Mouse (Mus musculus) frontal cortex, adult (tissue): ENCODE measurements at regions not wholly inside any gene's neighbourhood (a gene's known extent, or its start where the extent isn't known, plus 50 kb on each side); places are given as distances from the start of the nearest gene placed in this dataset.
"Not testable (repeated sequence)": the region's sequence is repeated elsewhere in the genome, so short reads cannot be mapped to it uniquely, and the experiment has no call there.

Experiments used
- ATAC-seq: cut with Nextera tagmentation; 2 replicates; pipeline ENCODE4 v1.9.2; 2017; ENCODE audit warnings: mild to moderate bottlenecking, moderate library complexity, mixed read lengths; ENCODE audit not compliant: low TSS enrichment

DNA sequence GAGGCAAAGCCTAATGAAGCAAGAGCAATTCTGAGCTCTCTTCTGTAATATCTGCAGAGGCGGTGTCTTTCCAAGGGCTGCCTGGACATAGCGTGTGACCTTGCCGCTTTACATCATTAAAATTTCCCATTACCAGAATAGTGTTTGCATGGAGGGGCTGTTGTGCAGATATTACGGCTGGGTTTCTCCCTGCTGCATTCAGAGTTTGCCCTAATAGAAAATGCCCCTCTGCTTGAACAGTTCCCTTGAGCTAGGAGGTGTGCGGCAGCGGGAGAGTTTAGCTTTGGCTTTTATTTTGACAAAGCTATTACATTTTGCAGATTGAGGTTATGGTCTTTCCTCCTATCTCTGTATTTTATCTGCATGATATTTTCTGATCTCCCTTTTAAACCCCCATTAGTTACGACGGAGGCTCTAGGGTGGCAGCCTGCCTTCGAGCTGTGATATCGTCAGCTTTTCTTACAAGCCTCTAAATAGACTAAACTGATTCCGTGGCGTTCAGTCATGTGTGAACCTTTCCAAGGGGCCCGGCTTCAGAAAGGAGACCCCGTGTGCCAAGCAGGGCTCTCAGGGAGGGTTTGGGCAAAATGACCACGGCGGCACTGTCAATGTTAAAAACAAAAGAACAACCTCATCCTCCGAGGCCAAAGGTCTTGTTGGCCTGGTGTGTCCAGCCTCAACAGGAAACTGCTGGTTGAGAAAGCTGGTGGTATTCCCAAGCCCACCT, 182.2 kb upstream of the Pmfbp1 start:
- ATAC-seq: no peak

DNA sequence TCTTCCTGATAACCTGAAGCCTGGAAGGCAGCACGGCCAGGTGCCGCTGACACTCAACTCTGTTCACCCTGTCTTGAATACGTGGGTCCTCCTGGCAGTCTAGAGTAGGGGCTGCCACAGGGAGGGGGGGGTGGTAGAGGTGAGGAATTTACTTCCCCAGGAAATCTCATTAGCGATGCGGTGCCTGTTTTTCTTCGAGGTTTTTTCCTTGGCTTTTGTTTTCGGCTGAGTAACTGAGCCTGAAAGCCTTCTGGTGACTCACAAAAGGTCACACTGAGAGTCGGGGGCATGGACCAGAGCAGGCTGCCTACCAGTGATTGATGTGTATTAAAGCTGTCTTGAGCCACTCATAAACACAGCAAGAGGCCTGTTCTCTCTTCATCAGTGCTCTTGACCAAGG, 181.1 kb upstream of the Pmfbp1 start:
- no peak for ATAC-seq

DNA sequence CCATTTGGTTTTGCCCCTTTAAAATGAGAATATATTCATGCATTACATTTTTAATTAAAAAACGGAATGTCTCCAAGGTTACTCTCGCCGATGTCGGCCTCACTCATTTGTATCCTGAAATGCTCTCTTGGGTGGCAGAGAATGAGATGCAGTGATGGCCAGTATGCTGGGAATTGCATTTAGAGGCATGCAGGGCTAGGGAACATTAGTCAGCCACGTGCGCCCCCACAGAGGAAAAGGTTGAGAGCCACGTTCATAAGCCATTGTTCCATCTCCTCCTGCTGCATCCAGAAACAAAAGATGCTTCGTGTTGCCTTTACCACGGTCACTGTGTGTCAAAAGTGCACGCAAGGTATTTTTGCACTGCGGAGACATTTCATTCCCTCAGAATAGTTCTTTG, 172.9 kb upstream of the Pmfbp1 start:
- no peak for ATAC-seq

DNA sequence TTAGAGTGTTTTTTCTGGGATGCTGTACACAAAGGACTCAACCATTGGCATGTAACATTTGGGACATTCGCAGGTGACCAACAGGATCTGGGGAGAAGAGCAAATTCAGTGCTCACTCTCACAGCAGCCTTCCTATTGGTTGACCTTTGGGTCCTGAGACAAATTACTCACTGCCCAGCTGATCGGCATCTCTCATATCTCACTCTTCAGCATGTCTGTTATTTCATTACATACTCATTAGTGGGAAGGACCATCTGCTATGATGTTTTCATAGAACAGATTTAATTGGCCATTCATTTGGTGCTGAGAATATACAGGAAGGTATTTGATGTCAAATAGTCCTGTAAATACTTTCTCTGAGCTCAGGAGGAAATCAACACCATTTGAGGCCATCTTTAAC, 170.5 kb upstream of the Pmfbp1 start:
- no peak for ATAC-seq

DNA sequence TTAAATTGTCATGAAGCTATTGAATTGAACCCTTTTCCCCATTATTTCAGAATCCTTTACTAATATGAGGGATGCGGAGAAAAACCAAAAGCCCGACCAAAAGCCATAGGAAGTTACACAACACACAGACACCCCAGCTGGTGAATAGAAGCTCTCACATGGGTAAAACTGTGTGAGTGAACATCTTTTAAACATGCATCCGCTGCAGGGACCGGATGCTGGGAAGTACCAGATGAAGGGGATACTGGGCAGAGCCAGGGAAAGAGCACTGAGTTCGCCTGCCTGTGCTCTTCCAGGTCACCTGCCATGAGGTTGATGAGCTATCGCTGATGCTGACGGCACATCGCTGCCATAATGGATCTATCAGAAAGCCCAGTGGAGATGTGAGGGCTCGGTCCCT, 169.6 kb upstream of the Pmfbp1 start:
- ATAC-seq: no peak

DNA sequence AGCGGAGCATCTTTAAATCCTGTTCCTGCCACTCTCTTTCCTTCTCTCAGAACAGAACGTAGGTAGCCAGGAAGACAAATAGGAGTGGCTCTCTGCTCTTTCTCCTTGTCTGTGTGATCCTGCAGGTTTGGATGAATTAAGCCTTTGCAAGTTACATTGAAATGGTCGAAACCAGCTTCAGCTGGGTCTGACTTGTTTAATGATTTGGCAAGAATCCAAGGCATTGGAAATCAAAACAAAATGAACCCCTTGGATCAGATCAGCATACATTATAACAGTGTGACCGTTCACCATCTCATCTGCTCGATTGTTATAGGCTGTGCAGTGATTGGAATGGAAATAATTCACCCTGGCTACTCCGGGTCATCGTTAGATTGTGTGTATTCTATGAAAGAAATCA, 157.6 kb upstream of the Pmfbp1 start:
- no peak for ATAC-seq

DNA sequence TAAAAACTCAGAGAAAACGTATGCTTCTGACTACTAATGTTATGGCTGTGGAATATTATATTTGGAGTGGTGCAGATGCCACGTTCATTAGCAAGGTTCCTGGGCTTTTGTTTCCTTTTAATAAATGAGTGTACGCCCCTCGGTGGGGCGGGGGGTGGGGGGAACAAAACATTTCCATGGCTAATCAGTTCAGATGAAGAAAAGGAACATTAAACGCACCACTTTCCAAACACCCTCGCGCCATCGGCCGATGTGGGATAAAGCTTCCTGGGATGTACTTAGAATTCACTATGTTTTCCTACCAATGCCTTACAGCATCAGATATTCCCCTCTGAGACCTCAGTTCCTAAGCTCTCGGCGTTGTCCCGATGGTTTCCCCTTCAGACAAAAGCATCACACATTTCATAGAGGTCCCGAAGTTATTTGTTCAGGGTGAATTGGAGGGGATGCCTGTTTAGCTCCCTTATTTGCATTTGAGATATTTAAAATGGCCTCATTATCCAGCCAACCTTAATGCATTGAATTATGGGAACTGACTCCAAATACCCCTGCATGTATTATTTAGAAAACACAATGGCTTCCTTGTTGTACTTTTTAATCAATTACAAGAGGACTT, 155.5 kb upstream of the Pmfbp1 start:
- ATAC-seq: no peak

DNA sequence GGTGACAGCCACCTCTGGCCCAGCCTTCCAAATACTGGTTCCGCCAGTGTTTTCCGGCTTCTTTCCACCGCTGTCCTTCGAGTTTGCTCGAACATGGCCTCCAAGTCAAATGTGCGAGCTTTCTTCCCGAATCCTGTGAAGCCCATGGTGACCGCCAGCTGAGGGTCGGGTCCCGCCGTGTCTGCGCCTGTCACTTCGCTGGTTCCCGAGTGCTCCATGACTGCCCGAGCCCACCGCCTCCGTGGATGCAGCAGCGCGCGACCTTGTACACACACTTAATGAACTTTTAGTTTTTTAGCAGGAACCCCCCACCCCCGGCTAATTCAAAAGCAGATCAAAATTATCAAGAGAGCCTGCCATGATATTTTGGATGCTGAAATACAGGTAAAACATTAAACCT, 153.2 kb upstream of the Pmfbp1 start:
- not testable (repeated sequence) for ATAC-seq

DNA sequence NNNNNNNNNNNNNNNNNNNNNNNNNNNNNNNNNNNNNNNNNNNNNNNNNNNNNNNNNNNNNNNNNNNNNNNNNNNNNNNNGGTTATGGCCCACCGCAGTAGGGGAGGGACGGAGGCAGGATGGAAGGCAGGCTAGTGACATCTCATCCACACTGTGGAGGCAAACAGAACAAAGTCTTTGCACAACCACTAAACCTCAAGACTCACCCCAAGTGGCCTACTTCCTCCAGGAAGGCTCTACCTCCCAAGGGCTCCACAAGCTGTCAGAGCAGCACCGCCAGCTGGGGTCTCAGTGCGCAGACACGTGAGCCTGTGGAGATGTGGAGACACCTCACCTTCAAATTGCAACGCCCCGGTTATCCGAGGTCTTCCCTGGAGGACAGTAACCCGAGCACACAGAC, 138.7 kb upstream of the Pmfbp1 start:
- ATAC-seq: no peak

DNA sequence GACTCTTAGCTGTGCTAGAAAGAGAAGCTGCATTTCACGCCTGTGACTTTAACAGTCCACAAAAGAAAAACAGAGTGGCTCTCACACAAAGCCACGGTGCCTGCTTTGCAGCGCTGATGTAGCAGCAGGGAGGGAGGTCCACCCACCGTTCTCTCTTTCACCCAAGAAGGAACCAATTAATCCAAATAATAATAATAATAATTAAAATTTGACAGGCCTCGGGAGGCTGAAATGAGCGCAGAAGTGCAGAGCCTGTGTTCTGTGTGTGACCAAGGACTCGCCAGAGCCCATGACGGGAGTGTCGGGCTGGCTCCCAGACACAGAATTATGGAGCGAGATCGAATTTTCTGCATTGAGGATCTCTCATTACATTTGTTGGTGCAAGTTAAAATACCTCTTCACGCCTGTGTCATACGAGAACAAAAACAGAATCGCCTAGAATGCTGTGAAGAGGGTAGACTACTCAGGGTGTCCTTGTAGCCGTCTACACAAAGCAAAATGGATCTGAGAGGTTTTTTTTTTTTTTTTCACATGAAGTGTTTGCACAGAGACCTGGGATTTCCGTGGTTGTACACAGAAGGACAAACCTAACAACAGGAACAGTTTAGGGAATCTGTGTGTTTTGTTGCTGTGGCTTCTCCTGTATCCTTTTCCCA, 134.3 kb upstream of the Pmfbp1 start:
- peak; percentile 35; the same call in 1 of the 2 replicates for ATAC-seq

DNA sequence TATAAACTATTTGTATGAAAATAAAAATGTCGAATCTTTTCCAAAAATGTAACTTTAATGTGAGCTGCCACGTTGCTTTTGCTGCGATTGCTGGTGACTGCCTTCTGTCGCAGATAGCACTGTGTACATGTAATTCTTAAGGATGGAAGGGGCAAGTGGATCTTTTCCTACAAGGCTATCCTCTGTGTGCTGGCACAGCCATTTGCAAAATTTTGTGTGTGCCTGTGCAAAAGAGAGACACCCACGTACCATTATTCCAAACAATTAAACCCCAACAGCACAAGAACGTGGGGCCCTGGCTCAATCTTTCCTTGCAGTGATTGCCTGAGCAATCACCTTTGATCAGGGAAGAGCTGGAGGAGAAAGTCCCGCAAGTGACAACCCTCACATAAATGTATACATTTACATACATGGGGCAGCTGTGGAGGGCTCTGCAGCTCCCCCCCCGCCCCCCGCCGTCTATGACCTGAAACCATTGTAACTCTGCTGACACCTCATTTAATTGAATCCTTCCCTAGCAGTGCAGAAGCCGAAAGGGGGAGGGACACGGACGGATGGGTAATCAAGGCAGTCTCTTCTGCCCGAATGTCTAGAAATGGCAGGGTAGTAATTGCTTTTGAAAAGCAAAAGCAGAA, 133.6 kb upstream of the Pmfbp1 start:
- 0 out of 2 replicates have a peak, but pooled peaks have one; percentile 14 for ATAC-seq

DNA sequence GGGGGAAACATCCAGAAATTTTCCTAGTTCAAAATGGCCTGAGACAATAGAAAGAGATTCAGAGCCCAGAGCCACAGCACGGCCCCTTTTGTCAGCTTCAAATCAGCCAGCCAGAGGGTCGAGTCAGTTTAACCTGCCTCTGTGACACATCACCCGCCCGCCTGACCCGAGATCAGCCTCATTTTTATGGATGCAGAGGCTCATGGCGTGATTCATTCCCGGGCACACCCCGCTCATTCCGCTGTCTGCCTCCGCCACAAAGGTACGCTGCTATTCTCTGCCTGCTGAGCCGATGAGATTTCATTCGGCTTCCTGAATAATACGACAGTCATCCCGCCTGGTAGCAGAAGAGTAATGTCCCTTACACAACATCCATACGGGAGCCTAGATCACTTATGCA, 132.9 kb upstream of the Pmfbp1 start:
- ATAC-seq: peak; percentile 42; the same call in 1 of the 2 replicates

DNA sequence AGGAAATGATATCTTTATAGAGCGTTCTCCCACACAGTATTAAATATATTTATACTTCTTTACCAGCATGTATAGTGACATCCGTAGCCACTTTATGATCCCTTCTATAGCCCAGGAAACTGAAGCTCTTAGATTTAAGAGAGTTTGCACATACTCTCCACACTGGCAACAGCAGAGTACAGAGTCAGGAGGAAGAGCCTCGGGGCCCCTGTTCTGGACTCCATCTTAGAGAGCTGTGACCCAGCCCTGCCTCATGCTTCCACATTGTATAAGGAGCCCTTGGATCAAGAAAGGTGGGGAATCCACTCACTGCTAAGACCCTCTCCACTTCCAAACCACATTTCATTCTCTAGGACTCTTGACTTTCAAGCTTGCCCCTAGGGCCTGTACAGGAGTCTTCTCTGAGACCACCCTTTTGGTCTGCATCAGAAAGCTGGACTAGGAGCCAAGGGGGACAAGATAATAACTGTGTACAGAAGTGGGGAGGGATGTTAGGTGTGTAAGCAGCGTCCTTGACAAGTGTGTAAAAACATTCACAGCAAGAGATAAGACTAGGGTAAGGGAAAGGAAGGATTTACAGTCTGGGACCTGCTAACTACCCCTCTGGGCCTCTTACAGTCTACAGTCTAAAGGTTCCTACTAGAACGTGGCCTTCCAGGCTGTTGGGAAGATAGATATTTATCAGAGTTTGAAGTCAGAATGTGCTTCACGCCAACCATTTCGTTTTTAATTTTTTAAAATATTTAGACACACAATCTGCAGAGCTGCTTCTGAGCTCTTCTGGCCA, 132.1 kb upstream of the Pmfbp1 start:
- peak; percentile 2; the same call in 1 of the 2 replicates for ATAC-seq

DNA sequence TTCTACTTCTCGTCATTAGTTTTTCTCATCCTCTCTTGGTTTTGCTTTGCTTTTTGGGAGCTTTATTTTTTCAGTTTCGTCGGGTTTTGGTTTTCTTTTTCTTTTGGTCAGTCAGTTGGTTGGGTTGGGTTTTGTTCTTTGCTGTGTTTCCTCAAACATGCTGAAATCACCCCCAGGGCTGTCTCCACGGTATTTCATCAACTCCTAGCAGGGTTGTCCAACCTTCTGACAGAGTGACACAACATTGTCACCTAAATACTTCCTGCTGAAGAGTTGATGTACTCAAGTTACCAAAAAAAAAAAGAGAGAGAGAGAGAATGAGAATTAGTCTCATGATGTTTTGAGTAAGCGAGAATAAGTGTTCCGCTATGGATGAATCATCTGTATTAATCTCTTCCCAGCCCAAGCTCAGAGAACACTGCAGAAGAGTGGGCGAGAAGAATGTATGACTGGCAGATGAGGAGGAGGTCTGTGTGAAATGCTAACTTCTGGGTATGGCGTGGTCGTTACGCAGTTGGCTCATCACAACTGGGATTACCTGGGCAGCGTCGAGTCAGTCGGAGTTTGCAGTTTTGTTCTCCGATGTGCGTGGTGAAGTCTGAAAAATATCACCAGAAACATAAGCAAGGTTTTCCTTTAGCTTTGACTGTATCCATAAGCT, 130.5 kb upstream of the Pmfbp1 start:
- peak; percentile 22; the same call in 1 of the 2 replicates for ATAC-seq

DNA sequence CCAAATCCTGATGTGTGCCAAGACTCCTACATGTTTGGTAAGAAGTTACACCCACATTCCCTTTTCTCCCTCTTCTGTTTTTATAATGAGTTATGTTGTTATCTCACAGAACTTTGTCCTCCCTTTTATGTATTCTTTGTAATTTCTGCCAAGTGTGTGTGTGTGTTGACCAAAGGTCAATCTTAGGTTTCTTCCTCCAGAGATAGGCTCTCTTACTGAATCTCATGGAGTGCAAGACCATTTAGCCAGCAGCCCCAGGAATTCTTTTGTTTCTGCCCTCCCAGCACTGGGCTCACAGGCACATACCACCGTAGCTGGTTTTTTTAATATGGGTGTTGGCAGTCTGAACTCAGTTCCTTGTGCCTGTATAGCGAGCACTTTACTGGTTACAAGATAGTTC, 119.8 kb upstream of the Pmfbp1 start:
- no peak for ATAC-seq

DNA sequence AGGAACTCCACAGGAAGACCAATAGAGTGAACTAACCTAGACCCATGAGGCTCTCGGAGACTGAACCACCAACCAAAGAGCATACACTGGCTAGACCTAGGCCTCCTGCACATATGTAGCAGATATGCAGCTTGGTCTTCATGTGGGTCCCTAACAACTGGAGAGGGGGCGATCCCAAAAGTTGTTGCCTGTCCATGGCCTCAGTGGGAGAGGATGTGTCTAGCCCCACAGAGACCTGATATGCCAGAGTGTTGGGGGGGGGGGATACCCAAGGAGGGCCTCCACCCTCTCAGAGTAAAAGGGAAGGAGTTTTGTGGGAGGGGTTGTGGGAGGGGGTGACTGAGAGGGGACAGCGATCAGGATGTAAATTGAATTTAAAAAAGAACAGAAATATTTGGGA, 108.9 kb upstream of the Pmfbp1 start:
- no peak for ATAC-seq

DNA sequence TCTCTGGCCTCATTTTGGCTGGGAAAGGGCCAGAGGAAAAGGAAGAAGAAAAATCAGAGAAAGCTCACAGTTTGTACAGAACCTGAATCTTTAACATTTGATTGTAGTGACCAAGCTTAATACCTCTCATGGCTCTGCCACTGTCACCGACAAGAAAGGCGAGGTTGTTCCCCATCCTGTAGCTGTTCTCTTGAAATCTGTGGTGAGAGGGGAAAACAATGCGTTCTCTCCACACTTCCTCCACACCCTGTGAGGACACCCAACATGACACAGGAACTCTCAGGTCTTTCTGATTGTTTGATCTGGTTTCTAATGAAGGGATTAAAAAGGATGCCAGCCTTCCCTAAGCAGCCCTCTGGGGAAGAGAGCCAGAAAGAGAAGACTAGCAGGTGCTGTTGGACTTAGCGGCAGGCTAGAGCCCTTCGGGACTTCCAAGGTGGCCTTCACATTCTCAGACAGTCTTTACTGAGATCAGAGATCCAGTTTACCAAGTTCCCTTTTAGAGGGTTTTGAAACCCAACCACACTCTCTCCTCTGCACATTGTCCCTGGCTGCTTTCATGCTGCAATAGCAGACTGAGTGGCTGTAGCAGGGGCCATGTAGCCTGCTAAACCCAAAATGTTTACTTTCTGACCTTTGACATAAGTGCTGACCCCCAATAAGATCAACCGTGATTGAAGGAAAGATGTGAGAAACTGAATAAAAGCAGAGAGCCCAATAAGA, 98.5 kb upstream of the Pmfbp1 start:
- no peak for ATAC-seq

DNA sequence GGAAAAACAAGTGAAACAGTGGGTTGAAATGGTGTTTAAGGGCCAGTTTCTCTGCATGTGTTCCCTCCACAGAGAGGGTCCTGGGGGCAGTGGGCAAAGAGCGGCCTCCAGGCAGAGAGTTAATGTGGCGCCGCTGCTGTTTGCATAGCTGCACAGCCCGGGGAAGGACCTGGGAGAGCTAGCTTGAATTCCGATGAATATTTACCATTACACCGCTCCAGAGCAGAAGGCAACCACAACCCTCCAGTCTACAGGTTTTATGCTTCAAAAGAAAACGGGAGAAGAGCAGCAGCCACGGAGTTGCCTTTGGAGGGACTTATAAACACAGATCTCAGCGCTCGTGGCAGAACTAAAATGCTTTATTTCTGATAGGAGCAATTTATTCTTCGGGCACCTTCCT, 94.2 kb upstream of the Pmfbp1 start:
- peak; percentile 53; the same call in 1 of the 2 replicates for ATAC-seq

DNA sequence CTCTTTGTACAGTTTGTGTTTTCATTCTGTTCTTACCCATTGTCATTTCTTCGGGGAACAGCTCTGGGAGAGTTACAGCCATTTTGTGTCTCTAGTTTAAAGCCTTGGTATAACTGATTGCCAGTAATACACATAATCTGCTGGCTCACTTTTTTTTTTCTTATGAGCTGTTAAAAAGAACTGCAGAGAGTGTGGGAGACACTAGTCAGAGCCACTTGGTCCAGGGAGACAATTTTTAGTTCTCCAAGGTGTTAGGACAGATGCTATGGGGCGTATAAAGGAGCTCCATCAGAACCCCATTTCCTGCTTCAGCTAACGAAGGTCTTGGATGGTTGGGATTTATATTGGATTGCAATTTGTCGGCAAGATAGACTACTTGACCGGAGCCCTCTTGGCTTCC, 93.6 kb upstream of the Pmfbp1 start:
- ATAC-seq: peak; percentile 74

DNA sequence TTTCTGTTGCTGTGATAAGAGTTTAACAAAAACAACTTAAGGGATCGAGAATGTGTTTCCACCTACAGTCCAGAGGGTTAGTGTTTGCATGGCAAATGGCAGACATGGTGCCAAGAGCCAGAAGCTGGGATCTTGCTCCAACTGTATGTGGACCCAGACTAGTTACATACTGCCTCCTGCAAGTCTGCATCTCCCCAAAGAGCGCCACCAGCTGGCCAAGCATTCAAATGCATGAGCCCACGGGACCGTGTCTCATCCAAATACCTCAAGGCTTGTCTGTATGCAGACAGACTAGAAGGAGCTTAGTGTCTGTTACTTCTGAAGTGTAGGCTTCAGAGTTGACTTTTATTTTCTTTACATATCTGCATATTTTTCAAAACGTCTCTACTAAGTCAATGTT, 85.9 kb upstream of the Pmfbp1 start:
- no peak for ATAC-seq

DNA sequence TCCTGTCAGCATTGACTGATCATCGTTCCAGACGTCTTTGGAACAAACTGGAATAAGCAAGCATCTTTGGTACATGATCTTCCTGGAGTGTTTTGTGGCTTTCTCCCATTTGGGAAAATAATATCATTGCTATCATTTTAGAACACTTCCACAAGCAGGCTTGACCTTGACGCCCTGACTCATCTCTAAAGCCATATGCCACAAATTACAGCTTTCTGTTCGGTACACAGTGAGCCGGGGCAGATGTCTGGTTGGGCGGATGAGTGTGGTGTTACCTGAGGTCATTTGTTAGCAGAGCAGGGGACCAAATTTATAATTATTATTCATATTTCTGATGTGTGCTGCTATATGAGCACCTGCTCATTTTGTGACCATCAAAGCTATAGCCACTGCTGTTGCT, 83.3 kb upstream of the Pmfbp1 start:
- no peak for ATAC-seq
